Mouse (Mus musculus) lung, adult 2 months (tissue): ENCODE measurements around the gene Dctn3.

Source experiments
- CTCF ChIP-seq: fragments of 200-500 bp; IDR thresholded peaks from 2 replicates; pipeline ENCODE4 v1.5.1; 2011; ENCODE audit warnings: mild to moderate bottlenecking, low read length, control low read depth; ENCODE audit not compliant: insufficient read depth
- POLR2A ChIP-seq: fragments of 200-500 bp; IDR thresholded peaks from 2 replicates; pipeline ENCODE4 v1.6.1; 2011; ENCODE audit warnings: low read depth, mild to moderate bottlenecking, control low read depth, low read length, borderline replicate concordance; ENCODE audit errors: extremely low read depth

DNA sequence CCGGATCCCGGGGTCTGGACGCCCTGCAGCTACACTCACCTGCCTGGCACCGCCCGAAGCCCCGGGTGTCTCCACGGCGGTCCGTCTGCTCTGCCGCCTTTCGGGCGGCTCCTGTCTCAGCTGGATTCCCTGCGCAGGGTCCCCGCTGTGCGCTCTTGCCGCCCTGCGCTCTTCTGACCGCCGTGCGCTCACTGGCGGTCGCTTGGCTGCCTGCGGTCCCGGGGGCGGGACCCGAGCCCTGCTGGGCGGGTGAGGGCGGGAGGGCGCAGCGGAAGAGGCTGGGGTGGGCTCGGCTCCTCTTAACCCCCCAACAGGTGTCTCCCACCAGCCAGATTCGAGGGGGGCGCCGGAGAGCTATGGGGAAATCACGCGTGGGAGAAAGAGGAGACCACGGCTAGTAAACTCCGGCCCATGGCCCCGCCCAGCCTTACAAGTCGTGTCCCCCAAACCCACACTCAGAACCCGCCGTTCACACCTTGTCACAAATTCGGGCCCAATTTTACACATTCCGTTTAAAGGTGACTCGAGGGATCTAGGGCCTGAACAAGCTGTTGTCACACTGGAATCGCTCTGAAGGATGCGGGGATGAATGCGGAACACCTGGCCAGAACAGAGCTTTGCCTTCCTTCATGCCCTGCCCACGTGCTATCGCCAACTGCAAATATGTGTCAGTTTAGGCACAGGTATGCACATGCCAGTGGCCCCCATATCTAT, 8.2 kb upstream of the Dctn3 start, which contains the start of gene Arid3c:
- TF ChIP-seq CTCF (no peak), POLR2A (no peak)
